Mouse (Mus musculus) midbrain, embryonic 10.5 days (tissue): ENCODE results near the gene Lclat1. TPM values are rescaled to one million over a fixed set of nuclear protein-coding genes. Genes with fewer than 3 reads are reported as not detected.
"Not testable (repeated sequence)": the region's sequence is repeated elsewhere in the genome, so short reads cannot be mapped to it uniquely, and the experiment has no call there.

ENCODE experiments used
- DNase-seq: peaks from one replicate; pipeline ENCODE4 v3.0.0-alpha.2; 2017; ENCODE audit warnings: low spot score
- H3K27ac ChIP-seq: fragments of 300-500 bp; sonication (generic); replicated peaks from 2 replicates; pipeline ENCODE4 v1.5.1; 2016; ENCODE audit warnings: mild to moderate bottlenecking
- H3K27me3 ChIP-seq: fragments of 300-500 bp; sonication (generic); 2 replicates; pipeline ENCODE4 v1.6.1; 2016; ENCODE audit warnings: low read depth, mild to moderate bottlenecking; ENCODE audit not compliant: poor library complexity, severe bottlenecking
- H3K36me3 ChIP-seq: fragments of 300-500 bp; sonication (generic); 2 replicates; pipeline ENCODE4 v1.6.1; 2016; ENCODE audit warnings: mild to moderate bottlenecking, moderate library complexity
- H3K4me1 ChIP-seq: fragments of 300-500 bp; sonication (generic); 2 replicates; pipeline ENCODE4 v1.6.1; 2016
- H3K4me3 ChIP-seq: fragments of 300-500 bp; sonication (generic); 2 replicates; pipeline ENCODE4 v1.5.1; 2016; ENCODE audit warnings: mild to moderate bottlenecking, moderate library complexity
- H3K9me3 ChIP-seq: fragments of 300-500 bp; sonication (generic); replicated peaks from 2 replicates; pipeline ENCODE4 v1.6.1; 2016; ENCODE audit warnings: mild to moderate bottlenecking
- WGBS: fragments of 180-500 bp; shearing (Covaris S2); methylation state at CpG from one replicate; pipeline ENCODE4 v1.1.7; 2016; 5-methylcytosine and 5-hydroxymethylcytosine counted together
- polyA plus RNA-seq: library from polyadenylated mRNA; unstranded; fragments of >200 nt; fragmentation: Nextera tagmentation; extraction: Ambion mirVana; gene quantifications from 2 replicates; pipeline ENCODE4 v1.2.1, GENCODE M21; 2016

Gene Lclat1
- polyA plus RNA-seq, 1 experiment from 2014 or later: 9.2 TPM

DNA sequence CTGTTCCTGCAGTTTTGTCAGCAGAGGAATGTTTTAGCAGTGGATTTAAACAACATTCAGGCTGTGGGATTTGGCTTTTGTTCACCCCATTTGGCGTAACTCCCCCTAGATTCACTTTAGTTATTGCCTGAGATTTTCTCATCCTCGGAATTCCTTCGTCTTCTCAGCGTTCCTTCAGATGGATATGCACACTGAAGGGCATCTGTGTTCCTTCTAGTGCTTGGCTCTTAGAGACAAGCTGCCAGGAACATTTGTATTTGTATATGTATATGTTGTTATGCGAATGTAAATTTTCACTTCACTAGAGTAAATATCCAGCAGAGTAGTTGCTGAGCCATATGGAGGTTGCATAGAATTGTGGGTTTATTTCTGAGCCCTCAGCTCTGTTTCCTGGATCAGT lies 12.8 kb downstream of the Lclat1 start:
- no peak overlapping the region for H3K4me3 ChIP-seq
- H3K27me3 ChIP-seq: no peaks in the 10 kb centered on the region
- H3K4me1 ChIP-seq: no peaks in the 10 kb centered on the region
- DNase-seq: no peak
- no peaks in the 10 kb centered on the region for H3K36me3 ChIP-seq
- WGBS: 85% methylated on average over 5 of the region's 5 CpGs
- H3K9me3 ChIP-seq: no peaks in the 10 kb centered on the region
- H3K27ac ChIP-seq: no peak overlapping the region

GRCm38 (mm10) chr17:73121726-73122125 lies 13.9 kb downstream of the Lclat1 start:
- WGBS: 86% methylated on average over 2 of the region's 2 CpGs
- no peak for DNase-seq
- H3K4me1 ChIP-seq: no peaks in the 10 kb centered on the region
- no peak overlapping the region for H3K27ac ChIP-seq
- H3K27me3 ChIP-seq: no peaks in the 10 kb centered on the region
- no peaks in the 10 kb centered on the region for H3K36me3 ChIP-seq
- no peak overlapping the region for H3K4me3 ChIP-seq
- no peaks in the 10 kb centered on the region for H3K9me3 ChIP-seq

DNA sequence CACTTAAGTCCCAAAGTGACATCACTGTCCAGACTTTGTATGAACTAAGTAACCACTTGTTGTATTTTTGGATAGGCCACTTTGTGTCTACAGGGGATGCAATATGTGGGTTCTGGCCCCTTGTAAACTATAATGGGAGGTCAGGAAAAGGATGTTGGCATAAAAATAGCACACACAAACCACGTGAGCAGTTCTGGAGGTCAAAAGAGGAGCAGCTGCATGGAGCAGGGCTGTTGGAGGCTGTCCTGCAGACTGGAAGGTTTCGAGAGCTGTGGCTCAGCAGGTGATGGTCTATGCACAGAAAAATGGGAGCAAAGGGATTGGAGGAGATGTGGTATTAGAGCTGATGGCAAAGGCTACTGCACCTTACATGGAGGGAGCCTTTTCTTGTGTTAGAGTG lies 18.6 kb downstream of the Lclat1 start:
- no peaks in the 10 kb centered on the region for H3K36me3 ChIP-seq
- no peaks in the 10 kb centered on the region for H3K4me1 ChIP-seq
- no peaks in the 10 kb centered on the region for H3K27me3 ChIP-seq
- 79% methylated on average over 2 of the region's 2 CpGs for WGBS
- H3K4me3 ChIP-seq: no peak overlapping the region
- H3K9me3 ChIP-seq: no peaks in the 10 kb centered on the region
- no peak overlapping the region for H3K27ac ChIP-seq
- DNase-seq: no peak

- Histone ChIP-seq H3K4me3 (no peak overlapping the region), H3K36me3 (no peaks in the 10 kb centered on the region), H3K9me3 (no peaks in the 10 kb centered on the region), H3K27me3 (no peaks in the 10 kb centered on the region), H3K4me1 (no peaks in the 10 kb centered on the region), H3K27ac (no peak overlapping the region)
- DNase-seq: no peak
Observed at GRCm38 (mm10) chr17:73126903-73127302, 19.1 kb downstream of the Lclat1 start.

DNA sequence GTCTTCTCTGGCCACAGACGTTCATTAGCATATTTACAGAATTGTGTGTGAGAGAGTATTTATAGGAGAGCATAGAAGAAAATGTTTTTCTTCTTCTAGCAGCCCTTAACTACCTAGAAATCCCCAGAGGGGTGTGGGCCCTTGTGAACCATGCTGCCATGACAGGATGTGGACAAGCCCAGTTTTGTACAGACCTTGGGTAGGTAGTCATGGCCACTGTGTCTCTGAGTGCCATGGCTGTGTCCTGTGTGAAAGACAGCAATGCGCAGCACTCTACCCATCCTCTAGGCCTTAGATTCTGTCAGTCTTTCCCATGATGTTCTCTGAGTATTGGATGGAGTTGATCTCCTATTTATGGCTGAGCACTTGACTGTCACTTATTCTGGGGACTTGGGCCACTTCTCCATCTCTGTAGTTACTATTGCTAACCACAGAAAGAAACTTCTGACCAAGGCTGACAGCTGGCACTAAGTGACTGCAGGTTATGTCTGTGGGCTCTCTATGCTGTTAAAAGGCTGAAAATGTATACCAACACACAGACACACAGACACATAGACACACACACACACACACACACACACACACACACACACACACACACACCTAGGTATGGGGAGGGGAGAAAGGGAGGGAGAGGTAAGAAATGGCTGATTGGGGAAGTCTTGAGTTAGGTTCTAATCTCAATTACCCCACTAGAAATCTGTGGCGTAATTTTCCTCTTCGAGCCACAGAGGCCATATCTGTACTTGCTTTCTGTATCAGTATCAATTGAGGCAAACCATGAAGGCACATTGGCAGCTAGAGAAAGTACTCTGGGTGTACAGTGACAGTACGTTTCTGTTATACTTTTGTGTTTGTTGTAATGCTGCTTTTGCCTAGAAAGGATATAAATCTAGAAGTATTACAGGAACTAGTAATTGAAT lies 29.0 kb downstream of the Lclat1 start:
- WGBS: 94% methylated on average over 5 of the region's 5 CpGs
- Histone ChIP-seq H3K27ac (no peak overlapping the region), H3K9me3 (no peaks in the 10 kb centered on the region), H3K4me1 (no peaks in the 10 kb centered on the region), H3K4me3 (no peak overlapping the region), H3K36me3 (no peaks in the 10 kb centered on the region), H3K27me3 (no peaks in the 10 kb centered on the region)
- no peak for DNase-seq

- no peak overlapping the region for H3K4me3 ChIP-seq
- no peaks in the 10 kb centered on the region for H3K9me3 ChIP-seq
- no peaks in the 10 kb centered on the region for H3K4me1 ChIP-seq
- no peak overlapping the region for H3K27ac ChIP-seq
- H3K27me3 ChIP-seq: no peaks in the 10 kb centered on the region
- no peak for DNase-seq
- no peaks in the 10 kb centered on the region for H3K36me3 ChIP-seq
- 94% methylated on average over 3 of the region's 3 CpGs for WGBS
Observed at GRCm38 (mm10) chr17:73138217-73138616, 30.4 kb downstream of the Lclat1 start.

- Histone ChIP-seq H3K36me3 (no peaks in the 10 kb centered on the region), H3K27ac (no peak overlapping the region), H3K9me3 (no peaks in the 10 kb centered on the region), H3K27me3 (no peaks in the 10 kb centered on the region), H3K4me1 (no peaks in the 10 kb centered on the region), H3K4me3 (no peak overlapping the region)
- no peak for DNase-seq
- 94% methylated on average over 4 of the region's 4 CpGs for WGBS
Observed at GRCm38 (mm10) chr17:73142029-73142428, 34.2 kb downstream of the Lclat1 start.

- Histone ChIP-seq H3K4me3 (no peak overlapping the region), H3K27ac (no peak overlapping the region), H3K9me3 (no peaks in the 10 kb centered on the region), H3K27me3 (no peaks in the 10 kb centered on the region), H3K36me3 (no peaks in the 10 kb centered on the region), H3K4me1 (no peaks in the 10 kb centered on the region)
- DNase-seq: no peak
- WGBS: 85% methylated on average over 2 of the region's 2 CpGs
Observed at GRCm38 (mm10) chr17:73142445-73142844, 34.7 kb downstream of the Lclat1 start.

GRCm38 (mm10) chr17:73145426-73145825 lies 37.6 kb downstream of the Lclat1 start:
- Histone ChIP-seq H3K9me3 (no peaks in the 10 kb centered on the region), H3K27ac (no peak overlapping the region), H3K4me1 (no peaks in the 10 kb centered on the region), H3K4me3 (no peak overlapping the region), H3K36me3 (no peaks in the 10 kb centered on the region), H3K27me3 (no peaks in the 10 kb centered on the region)
- DNase-seq: no peak
- 91% methylated on average over 2 of the region's 2 CpGs for WGBS

- Histone ChIP-seq H3K9me3 (no peaks in the 10 kb centered on the region), H3K27ac (no peak overlapping the region), H3K4me3 (no peak overlapping the region), H3K27me3 (no peaks in the 10 kb centered on the region), H3K4me1 (no peaks in the 10 kb centered on the region), H3K36me3 (no peaks in the 10 kb centered on the region)
- 94% methylated on average over 2 of the region's 2 CpGs for WGBS
- no peak for DNase-seq
Observed at GRCm38 (mm10) chr17:73148607-73149006, 40.8 kb downstream of the Lclat1 start.

- H3K4me3 ChIP-seq: not testable (repeated sequence)
Observed at GRCm38 (mm10) chr17:73152790-73153525, 45.2 kb downstream of the Lclat1 start.

GRCm38 (mm10) chr17:73153672-73154071 lies 45.9 kb downstream of the Lclat1 start:
- H3K9me3 ChIP-seq: no peaks in the 10 kb centered on the region
- H3K4me3 ChIP-seq: no peak overlapping the region
- DNase-seq: no peak
- 93% methylated on average over 2 of the region's 2 CpGs for WGBS
- no peaks in the 10 kb centered on the region for H3K27me3 ChIP-seq
- no peak overlapping the region for H3K27ac ChIP-seq
- no peaks in the 10 kb centered on the region for H3K4me1 ChIP-seq
- no peaks in the 10 kb centered on the region for H3K36me3 ChIP-seq

More at GRCm38 (mm10) chr17:73152790-73153525, 45.2 kb downstream of the Lclat1 start:
- not testable (repeated sequence) for DNase-seq, H3K36me3 ChIP-seq, H3K27ac ChIP-seq, H3K9me3 ChIP-seq, H3K27me3 ChIP-seq, H3K4me1 ChIP-seq
- 87% methylated on average over 3 of the region's 3 CpGs for WGBS

- Histone ChIP-seq H3K4me3 (no peak overlapping the region), H3K36me3 (no peaks in the 10 kb centered on the region), H3K27me3 (no peaks in the 10 kb centered on the region), H3K4me1 (no peaks in the 10 kb centered on the region), H3K27ac (no peak overlapping the region), H3K9me3 (no peaks in the 10 kb centered on the region)
- 89% methylated on average over 1 of the region's 1 CpGs for WGBS
- no peak for DNase-seq
Observed at GRCm38 (mm10) chr17:73156606-73157005, 48.8 kb downstream of the Lclat1 start.
